Mouse (Mus musculus) heart, postnatal 36 days (tissue): ENCODE data around the gene Kank1. TPM values are rescaled to one million over a fixed set of nuclear protein-coding genes. Genes with fewer than 3 reads are reported as not detected.

Experiments
- DNase-seq, 2 experiments: peaks; one replicate each; pipeline ENCODE4 v3.0.0; 2021 to 2022
- intact Hi-C: fragments of 180-260 bp; cut with DNase I; formaldehyde crosslinking; loops from one replicate; pipeline ENCODE4 v1.15.1; 2025
- total RNA-seq, 2 experiments: library from RNA; stranded (reverse); gene quantifications; 2 replicates each; pipeline ENCODE4 v1.2.3; 2021

Gene Kank1
- total RNA-seq, 2 experiments from 2014 or later = 38.6 to 44.7 TPM

DNA sequence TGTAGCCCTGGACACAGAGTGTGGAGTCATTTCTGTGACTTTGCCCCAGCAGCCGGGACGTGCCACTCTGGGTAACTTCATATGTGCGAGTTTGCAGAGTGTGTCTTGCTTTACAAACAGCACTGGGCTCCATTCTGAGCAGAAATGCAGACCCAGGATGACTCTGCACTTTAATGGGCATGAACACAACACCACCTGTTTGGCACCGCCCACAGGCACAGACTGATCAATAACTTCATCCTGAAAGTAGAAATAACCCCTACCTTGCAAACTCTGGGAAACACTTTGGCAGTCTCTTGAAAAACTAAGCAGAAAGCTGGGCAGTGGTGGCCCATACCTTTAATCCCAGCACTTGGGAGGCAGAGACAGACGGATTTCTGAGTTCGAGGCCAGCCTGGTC lies 244.0 kb downstream of the Kank1 start:
- intact Hi-C loops = no loop called here
- no peak for DNase-seq

Other genes with a start within 250 kb of the Kank1 start
- gene Dock8, start 237.4 kb upstream of the Kank1 start, total RNA-seq = 10 to 100 TPM; 17.5 to 27.3 TPM